Mouse (Mus musculus) left cerebral cortex, postnatal 4 days (tissue): Measurements from ENCODE around the gene Hist1h2af. TPM values are rescaled to one million over a fixed set of nuclear protein-coding genes. Genes with fewer than 3 reads are reported as not detected.
A peak's percentile ranks its signal among the peaks of the same experiment; 100 is the strongest.
"Not testable (repeated sequence)": the region's sequence is repeated elsewhere in the genome, so short reads cannot be mapped to it uniquely, and the experiment has no call there.

Experiments
- DNase-seq: peaks from one replicate; pipeline ENCODE4 v3.0.0-alpha.2; 2022
- intact Hi-C: fragments of 180-260 bp; cut with DNase I; formaldehyde crosslinking; loops from one replicate; pipeline ENCODE4 v1.15.1; 2025
- total RNA-seq, 2 experiments: library from RNA; stranded (reverse); gene quantifications; 2 replicates each; pipeline ENCODE4 v1.2.3; 2021

Hist1h2af gene
- 10 to 100 TPM; 74.6 to 86.0 TPM for total RNA-seq

GRCm38 (mm10) chr13:23533560-23534367, at the start of gene Hist1h2af:
Gene Hist1h2af (plus strand): TSS chr13:23533906.
- peak; percentile 74 for DNase-seq
- intact Hi-C loops, result not testable (repeated sequence)

- no peak for DNase-seq
- intact Hi-C loops, result no loop called here
These were observed 48.4 kb upstream of the Hist1h2af start for GRCm38 (mm10) chr13:23485271-23485670.

DNA sequence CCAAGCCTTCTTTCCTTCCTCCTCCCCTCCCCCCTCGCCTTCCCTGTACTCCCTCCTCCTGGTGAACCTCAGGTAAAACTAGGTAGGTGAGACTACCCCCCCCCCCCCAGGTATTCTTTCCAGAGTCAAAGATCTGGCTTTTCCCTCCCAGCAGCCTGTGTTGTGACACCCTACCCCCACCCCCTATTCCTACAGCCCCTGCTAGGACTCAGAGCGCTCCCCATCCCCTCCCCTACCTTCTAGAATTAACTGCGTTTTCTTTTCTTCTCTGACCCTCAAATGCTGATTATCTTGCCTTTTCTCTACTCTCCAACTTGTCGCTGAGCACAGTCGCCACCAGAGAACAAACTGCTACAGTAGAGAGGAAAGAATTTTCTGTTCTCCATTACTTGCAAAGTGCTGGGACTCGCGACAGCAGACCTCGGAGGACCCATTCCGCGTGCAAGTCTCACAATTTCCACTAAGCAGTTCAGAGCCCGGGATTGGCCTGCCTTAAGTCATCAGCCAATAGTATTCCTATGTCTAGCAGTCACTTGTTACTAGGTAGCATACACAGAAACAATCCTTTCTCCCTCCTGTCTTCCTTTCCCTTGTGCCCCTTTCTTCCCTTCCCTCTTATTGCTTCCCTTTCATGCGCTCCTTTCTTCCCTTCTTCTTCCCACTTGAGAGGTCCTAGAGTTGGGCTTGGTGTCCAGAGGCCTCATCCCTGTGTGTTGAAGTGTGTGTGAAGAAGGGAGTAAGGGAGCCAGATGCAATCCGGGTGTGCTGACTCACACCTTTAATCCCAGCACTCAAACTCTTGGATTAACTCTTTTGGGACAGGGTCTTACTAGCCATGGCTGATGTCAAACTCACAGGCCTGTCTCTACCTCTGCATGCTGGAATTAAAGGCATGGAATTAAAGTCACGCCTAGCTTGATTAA, 45.0 kb upstream of the Hist1h2af start, which contains the start of gene Btn2a2:
TSS of gene Btn2a2 (minus strand) at position 458 of the 923 bp plus-strand sequence.
- DNase-seq, result peak; percentile 60
- intact Hi-C loops, result no loop called here

GRCm38 (mm10) chr13:23490863-23491262, 42.8 kb upstream of the Hist1h2af start:
- DNase-seq, result no peak
- intact Hi-C loops, result no loop called here

- intact Hi-C loops, result no loop called here
- DNase-seq, result no peak
These were observed 42.4 kb upstream of the Hist1h2af start for GRCm38 (mm10) chr13:23491263-23491662.

DNA sequence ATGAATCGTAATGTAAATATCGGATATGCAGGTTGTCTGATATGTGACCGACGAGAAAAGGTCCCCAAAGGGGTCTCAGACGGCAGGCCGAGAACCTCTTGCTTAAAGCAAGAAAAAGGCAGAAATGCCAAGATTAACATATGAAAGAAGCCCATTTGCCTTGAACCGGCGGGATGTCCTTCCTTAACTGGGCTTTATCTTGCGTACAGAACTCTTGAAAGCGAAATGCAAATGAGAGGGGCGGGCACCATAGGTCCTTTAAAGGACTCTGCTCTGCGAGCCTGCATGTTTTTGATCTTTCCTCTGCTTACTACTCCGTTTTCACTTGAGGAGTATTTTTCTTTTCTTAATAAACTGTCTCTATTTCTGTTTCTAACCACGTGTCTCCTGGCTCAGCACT, 41.7 kb upstream of the Hist1h2af start:
- intact Hi-C loops, result no loop called here
- no peak for DNase-seq

DNA sequence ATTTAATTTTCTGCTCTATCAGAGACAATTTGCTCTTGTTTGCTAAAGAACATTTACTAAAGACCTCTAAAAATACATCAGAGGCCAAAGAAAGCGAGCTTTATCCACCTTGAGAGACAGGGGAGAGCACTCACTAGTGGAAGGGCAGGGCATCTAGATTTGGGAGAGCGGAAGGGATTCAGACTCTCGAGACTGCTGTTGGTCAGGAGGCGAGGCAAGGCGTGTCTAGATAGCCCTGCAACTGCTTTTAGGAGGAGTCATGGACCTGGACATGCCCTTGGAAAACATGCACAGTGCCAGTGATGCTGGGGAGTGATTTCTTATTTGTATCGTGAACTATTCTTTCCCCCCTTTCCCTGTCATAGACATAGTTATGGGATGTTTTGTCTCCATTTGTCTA, 38.2 kb upstream of the Hist1h2af start:
- no peak for DNase-seq
- intact Hi-C loops, result loop anchor here (5.0 kb wide), 1 partner anchor 33 kb away; no protein-coding TSS in a partner anchor

- intact Hi-C loops, result loop anchor here (5.0 kb wide), 1 partner anchor 35 kb away; no protein-coding TSS in a partner anchor
- no peak for DNase-seq
These were observed 35.9 kb upstream of the Hist1h2af start for GRCm38 (mm10) chr13:23497656-23498321.

DNA sequence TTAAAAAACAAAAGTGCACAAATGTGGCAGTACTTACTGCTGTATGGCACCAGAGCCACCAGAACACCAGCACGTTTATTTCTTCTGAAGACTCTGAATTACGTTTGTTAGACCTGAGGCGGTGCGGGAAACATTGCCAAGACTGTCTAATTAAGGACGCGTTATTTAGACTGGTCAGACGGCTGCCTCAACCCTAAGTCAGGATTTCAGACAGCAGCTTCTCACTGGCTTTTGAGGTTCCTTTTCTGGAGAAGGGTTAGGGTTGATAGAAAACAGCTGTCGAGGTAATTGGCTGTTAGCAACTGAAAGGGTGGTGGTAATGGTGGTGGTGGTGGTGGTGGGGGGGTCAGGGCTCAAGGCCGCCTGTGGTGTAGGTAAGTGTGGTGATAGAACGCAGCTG, 35.1 kb upstream of the Hist1h2af start:
- intact Hi-C loops, result loop anchor here (5.0 kb wide), 1 partner anchor 36 kb away; no protein-coding TSS in a partner anchor
- no peak for DNase-seq

- intact Hi-C loops, result loop anchor here (5.0 to 10.0 kb wide), 2 partner anchors 38 to 195 kb away; no protein-coding TSS in a partner anchor
- no peak for DNase-seq
These were observed 33.8 kb upstream of the Hist1h2af start for GRCm38 (mm10) chr13:23499943-23500342.

DNA sequence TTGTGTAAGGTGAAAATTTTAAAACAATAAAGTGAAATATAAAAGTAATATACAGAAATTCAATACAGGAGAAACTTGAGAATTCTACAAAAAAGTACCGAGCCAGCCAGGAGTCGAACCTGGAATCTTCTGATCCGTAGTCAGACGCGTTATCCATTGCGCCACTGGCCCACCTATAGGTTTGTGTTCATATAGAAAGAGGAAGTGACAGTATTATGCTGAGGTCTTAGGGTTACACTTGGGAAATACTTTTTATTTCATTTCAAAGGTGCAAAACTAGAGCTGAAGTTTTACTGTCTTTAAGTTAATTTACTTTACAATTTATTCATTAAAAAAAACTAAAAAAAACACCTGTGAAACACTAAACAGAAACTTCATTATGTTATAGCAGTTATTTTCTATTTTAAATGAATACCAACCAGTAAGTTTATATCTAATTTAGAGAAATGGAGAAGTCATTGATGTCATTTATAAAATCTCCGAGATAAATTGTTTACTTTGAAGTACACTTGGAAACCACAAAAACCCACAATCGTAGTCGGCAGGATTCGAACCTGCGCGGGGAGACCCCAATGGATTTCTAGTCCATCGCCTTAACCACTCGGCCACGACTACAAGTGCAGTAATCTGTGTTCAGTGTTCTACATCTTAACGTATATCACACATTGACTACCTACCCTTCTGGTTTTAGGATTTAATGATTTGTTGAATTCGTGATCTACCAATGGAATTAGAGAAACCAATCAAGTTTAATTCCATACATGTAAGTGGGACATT, 33.1 kb upstream of the Hist1h2af start:
- intact Hi-C loops, result loop anchor here (10.0 kb wide), 1 partner anchor 196 kb away; no protein-coding TSS in a partner anchor

DNA sequence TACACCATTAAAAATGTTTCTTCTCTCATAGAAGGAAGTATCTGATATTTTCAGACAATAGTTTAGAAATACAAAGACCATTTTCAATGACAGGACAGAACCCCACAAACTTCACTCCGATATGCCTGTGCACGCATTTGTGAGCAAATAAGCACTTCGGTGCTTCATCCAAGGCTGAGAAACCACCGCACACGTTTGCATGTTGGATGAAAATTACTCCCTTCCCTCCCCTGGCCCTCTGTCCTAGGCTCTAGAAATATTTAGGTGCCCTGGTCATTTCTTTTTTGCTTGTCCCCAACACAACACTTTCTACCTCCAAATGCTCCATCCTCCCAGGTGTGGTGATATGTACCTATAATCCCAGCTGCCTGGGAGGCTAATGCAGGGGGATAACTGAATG, 32.2 kb upstream of the Hist1h2af start:
- intact Hi-C loops, result loop anchor here (10.0 kb wide), 1 partner anchor 197 kb away; no protein-coding TSS in a partner anchor
- no peak for DNase-seq

More for the DNA sequence above, 33.1 kb upstream of the Hist1h2af start:
- DNase-seq, result peak; percentile 46

DNA sequence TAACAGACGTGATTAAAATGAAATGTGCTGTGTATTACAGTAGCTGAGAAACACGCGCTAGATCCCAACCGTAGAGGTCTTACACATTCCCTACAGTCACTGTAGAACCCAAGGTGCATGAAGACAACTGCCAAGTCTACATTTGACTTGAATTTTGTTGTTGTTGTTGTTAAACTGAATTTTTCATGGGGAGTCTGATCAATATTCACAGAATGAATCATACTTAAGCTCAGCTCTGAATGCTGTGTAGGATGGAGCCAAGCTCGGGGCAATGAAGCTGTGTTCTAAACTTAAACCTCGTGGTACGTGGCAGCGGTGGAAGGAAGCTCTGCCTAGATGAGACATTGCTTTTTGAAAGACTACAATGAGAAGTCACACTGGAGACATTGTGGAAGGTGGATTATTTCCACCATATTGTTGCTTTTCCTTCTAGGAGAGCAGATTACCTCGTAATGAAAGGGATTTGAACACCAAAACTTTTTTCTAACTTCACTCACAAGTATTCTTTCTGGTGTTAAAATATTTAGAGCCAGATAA, 31.6 kb upstream of the Hist1h2af start:
- no peak for DNase-seq
- intact Hi-C loops, result loop anchor here (10.0 kb wide), 1 partner anchor 197 kb away; no protein-coding TSS in a partner anchor

- DNase-seq, result no peak
- intact Hi-C loops, result loop anchor here (10.0 kb wide), 1 partner anchor 198 kb away; no protein-coding TSS in a partner anchor
These were observed 30.8 kb upstream of the Hist1h2af start for GRCm38 (mm10) chr13:23502916-23503315.

- intact Hi-C loops, result loop anchor here (10.0 kb wide), 1 partner anchor 199 kb away; no protein-coding TSS in a partner anchor
- DNase-seq, result peak; percentile 31
These were observed 29.9 kb upstream of the Hist1h2af start for GRCm38 (mm10) chr13:23503797-23504196.

DNA sequence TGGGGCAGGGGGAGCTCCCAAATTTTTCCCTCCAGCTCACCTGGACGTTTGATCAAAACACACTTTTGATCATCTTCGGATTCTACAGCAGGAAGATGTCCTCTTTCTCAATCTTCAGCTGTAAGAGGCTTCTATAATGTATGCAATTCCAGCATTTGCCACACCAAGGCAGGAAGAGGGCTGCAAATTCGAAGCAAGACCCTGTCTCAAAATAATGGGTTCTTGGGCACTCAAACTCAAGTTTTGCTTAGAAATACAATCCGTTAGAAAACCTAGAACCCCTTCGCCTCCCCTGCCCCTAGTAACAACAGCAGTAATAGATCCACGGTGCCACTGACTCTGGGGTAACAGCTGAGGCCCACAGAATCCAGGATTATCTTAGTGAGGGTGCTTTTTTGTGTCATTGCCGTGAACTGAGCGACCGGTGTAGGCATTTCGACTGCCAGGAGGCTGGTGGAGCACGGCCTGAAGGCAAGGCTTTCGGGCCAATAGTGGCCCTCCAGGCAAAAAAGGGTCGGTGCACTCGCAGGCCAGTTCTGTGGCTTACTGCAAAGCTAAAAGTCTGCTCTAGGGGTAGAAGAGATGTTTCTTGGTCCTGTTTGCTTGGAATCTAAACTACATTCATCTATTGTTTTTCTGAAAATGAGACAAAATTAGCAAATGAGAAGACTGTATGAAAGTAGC, 27.9 kb upstream of the Hist1h2af start:
- DNase-seq, result no peak
- intact Hi-C loops, result loop anchor here (10.0 kb wide), 1 partner anchor 201 kb away; no protein-coding TSS in a partner anchor

- no peak for DNase-seq
- intact Hi-C loops, result loop anchor here (10.0 kb wide), 1 partner anchor 202 kb away; no protein-coding TSS in a partner anchor
These were observed 27.4 kb upstream of the Hist1h2af start for GRCm38 (mm10) chr13:23506351-23506750.

DNA sequence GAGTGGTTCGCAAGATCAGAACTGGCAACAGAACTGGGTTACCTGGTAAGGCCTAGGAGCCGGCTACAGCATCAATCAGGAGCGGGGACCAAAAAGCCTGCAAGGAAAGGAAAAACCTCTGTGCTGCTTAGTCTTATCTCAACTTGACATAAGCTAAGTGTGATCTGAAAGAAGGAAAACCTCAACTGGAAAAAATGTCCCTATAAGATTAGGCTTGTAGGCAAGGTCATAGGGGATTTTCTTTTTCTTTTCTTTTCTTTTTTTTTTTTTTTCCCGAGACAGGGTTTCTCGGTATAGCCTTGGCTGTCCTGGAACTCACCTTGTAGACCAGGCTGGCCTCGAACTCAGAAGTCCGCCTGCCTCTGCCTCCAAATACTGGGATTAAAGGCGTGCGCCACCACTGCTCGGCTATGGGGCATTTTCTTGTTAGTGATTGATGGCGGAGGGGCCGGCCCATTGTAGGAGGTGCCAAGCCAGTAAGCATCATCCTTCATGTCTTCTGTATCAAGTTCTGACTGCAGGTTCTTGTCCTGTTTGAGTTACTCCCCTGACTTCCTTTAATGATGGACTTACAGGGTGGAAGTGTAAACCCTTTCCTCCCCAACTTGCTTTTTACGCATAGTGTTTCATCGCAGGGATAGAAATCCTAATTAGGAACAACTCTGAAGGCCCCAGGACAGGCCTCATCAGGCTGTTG, 26.7 kb upstream of the Hist1h2af start:
- DNase-seq, result no peak
- intact Hi-C loops, result loop anchor here (10.0 kb wide), 1 partner anchor 202 kb away; no protein-coding TSS in a partner anchor
